In genomic region chr9:21759718-21760117, GRCm38 (mm10) we compare ENCODE assay signal across 8 mouse cellular contexts. TPM values are rescaled to one million over a fixed set of nuclear protein-coding genes. Genes with fewer than 3 reads are reported as not detected.
DNase-seq lines count a peak whose midpoint lies in the region; ATAC-seq lines count a peak whose summit lies in the region.

No protein-coding gene starts in this region.

- peaks cover 6% of the 10 kb centered on the region; the same call in 1 of the 2 replicates for H3K36me3 ChIP-seq in heart, embryonic 11.5 days (ENCODE audit: control insufficient read depth, insufficient read depth, low read length)
- H3K36me3 ChIP-seq in erythroblast, embryonic 14.5 days (ENCODE audit: control insufficient read depth), result peaks cover 41% of the 10 kb centered on the region
- peaks cover 39% of the 10 kb centered on the region for H3K36me3 ChIP-seq in liver, embryonic 13.5 days

- peak overlapping the region; percentile 89 for H3K4me2 ChIP-seq in heart, embryonic 11.5 days
- peak overlapping the region; percentile 83 for H3K4me2 ChIP-seq in liver, embryonic 13.5 days

- 1% methylated on average over 20 of the region's 20 CpGs for WGBS in heart, embryonic 11.5 days (ENCODE audit: insufficient replicate concordance)
- under 1% methylated on average over 20 of the region's 20 CpGs for WGBS in liver, embryonic 13.5 days (ENCODE audit: insufficient replicate concordance)

- H3K27ac ChIP-seq in heart, embryonic 11.5 days (ENCODE audit: low read depth, low read length), result peak overlapping the region; percentile 57; the same call in 1 of the 2 replicates
- H3K27ac ChIP-seq in liver, embryonic 13.5 days, result peak overlapping the region; percentile 83

- peak; percentile 6; the same call in 1 of the 2 replicates for ATAC-seq in heart, embryonic 11.5 days (replicated peaks; ENCODE audit: insufficient number of reproducible peaks, low FRiP score, low TSS enrichment)
- ATAC-seq in liver, embryonic 13.5 days (ENCODE audit: low read depth), result no peak; the same call in 1 of the 2 replicates

- H3K9ac ChIP-seq in heart, embryonic 11.5 days (ENCODE audit: low read depth, low read length), result peak overlapping the region; percentile 87
- peak overlapping the region; percentile 94 for H3K9ac ChIP-seq in liver, embryonic 13.5 days

- DNase-seq in heart, adult 8-10 months (ENCODE audit: low spot score), result no peak
- peak; percentile 38 for DNase-seq in CD4-positive helper T cell, adult 2 months (ENCODE audit: low read depth, low spot score)
- DNase-seq in liver, embryonic 13.5 days, result no peak
- DNase-seq in urinary bladder, postnatal 25 days (ENCODE audit: low spot score), result no peak
- no peak for DNase-seq in cerebellum, postnatal 25 days
- no peak for DNase-seq in frontal cortex, adult 2 months (ENCODE audit: extremely low spot score in 1 of 2, low spot score in 1 of 2)

- H3K4me1 ChIP-seq in heart, embryonic 11.5 days (ENCODE audit: control insufficient read depth, insufficient read depth, low read length), result peaks cover 30% of the 10 kb centered on the region
- peaks cover 45% of the 10 kb centered on the region for H3K4me1 ChIP-seq in erythroblast, embryonic 14.5 days (ENCODE audit: control insufficient read depth)
- peaks cover 49% of the 10 kb centered on the region for H3K4me1 ChIP-seq in liver, embryonic 13.5 days (replicated peaks)

- peak overlapping the region; percentile 90 for H3K4me3 ChIP-seq in heart, embryonic 11.5 days (ENCODE audit: low read depth, low read length)
- H3K4me3 ChIP-seq in erythroblast, embryonic 14.5 days (replicated peaks), result peak overlapping the region; percentile 70
- peak overlapping the region; percentile 96 for H3K4me3 ChIP-seq in liver, embryonic 13.5 days (replicated peaks)

- H3K27me3 ChIP-seq in heart, embryonic 11.5 days (ENCODE audit: control insufficient read depth, insufficient read depth, low read length), result no peaks in the 10 kb centered on the region
- H3K27me3 ChIP-seq in erythroblast, embryonic 14.5 days (ENCODE audit: control insufficient read depth), result no peaks in the 10 kb centered on the region
- H3K27me3 ChIP-seq in liver, embryonic 13.5 days, result no peaks in the 10 kb centered on the region

- no peaks in the 10 kb centered on the region for H3K9me3 ChIP-seq in heart, embryonic 11.5 days (replicated peaks; ENCODE audit: control insufficient read depth, low read length)
- H3K9me3 ChIP-seq in erythroblast, embryonic 14.5 days (ENCODE audit: control insufficient read depth, low read length), result no peaks in the 10 kb centered on the region
- H3K9me3 ChIP-seq in liver, embryonic 13.5 days (replicated peaks), result no peaks in the 10 kb centered on the region

RNA-seq across cellular contexts. Expression of gene Spc24, which starts 0.4 kb away (rescaled TPM):
- polyA plus RNA-seq in heart, embryonic 11.5 days (2014; fragmentation: Nextera tagmentation; extraction: Ambion mirVana), result 90.5 and 103 TPM in 2 replicates
- total RNA-seq in heart, adult 8-10 months (2022), result 1 to 10 TPM; 5.6 to 8.6 (median 7.7) TPM
- 27.4 and 32.7 TPM in 2 replicates for polyA plus RNA-seq in erythroblast, embryonic 14.5 days (2012)
- 86.3 and 91.5 TPM in 2 replicates for polyA plus RNA-seq in liver, embryonic 13.5 days (2015; fragmentation: Nextera tagmentation; extraction: Ambion mirVana)
- 3.3 and 3.8 TPM in 2 replicates for polyA plus RNA-seq in frontal cortex, adult 2 months (2012; rRNA removed)

RNA-seq across cellular contexts. Expression of gene Ldlr, which starts 36.4 kb away (rescaled TPM):
- polyA plus RNA-seq in heart, embryonic 11.5 days (2014; fragmentation: Nextera tagmentation; extraction: Ambion mirVana), result 11.1 and 16.0 TPM in 2 replicates
- 1 to 10 TPM; 2.3 to 3.8 (median 3.0) TPM for total RNA-seq in heart, adult 8-10 months (2022)
- 0.25 and 0.30 TPM in 2 replicates for polyA plus RNA-seq in erythroblast, embryonic 14.5 days (2012)
- 18.6 and 22.5 TPM in 2 replicates for polyA plus RNA-seq in liver, embryonic 13.5 days (2015; fragmentation: Nextera tagmentation; extraction: Ambion mirVana)
- 13.4 and 14.4 TPM in 2 replicates for polyA plus RNA-seq in frontal cortex, adult 2 months (2012; rRNA removed)

RNA-seq across cellular contexts. Expression of gene Kank2, which starts 38.8 kb away (rescaled TPM):
- polyA plus RNA-seq in heart, embryonic 11.5 days (2014; fragmentation: Nextera tagmentation; extraction: Ambion mirVana), result 8.9 and 9.0 TPM in 2 replicates
- 10 to 100 TPM; 64.2 to 67.2 (median 65.6) TPM for total RNA-seq in heart, adult 8-10 months (2022)
- polyA plus RNA-seq in erythroblast, embryonic 14.5 days (2012), result 0.02 and 0.03 TPM in 2 replicates
- polyA plus RNA-seq in liver, embryonic 13.5 days (2015; fragmentation: Nextera tagmentation; extraction: Ambion mirVana), result 2.6 and 3.4 TPM in 2 replicates
- polyA plus RNA-seq in frontal cortex, adult 2 months (2012; rRNA removed), result 7.9 and 8.0 TPM in 2 replicates
